Mouse (Mus musculus) CD4-positive helper T cell, adult 2 months (primary cell): Measurements from ENCODE around the gene Ifna11.

Experiments used
- DNase-seq: peaks from one replicate; pipeline ENCODE4 v3.0.0-alpha.2; 2012; ENCODE audit warnings: low read depth, missing footprints, low spot score

The Ifna11 gene

DNA sequence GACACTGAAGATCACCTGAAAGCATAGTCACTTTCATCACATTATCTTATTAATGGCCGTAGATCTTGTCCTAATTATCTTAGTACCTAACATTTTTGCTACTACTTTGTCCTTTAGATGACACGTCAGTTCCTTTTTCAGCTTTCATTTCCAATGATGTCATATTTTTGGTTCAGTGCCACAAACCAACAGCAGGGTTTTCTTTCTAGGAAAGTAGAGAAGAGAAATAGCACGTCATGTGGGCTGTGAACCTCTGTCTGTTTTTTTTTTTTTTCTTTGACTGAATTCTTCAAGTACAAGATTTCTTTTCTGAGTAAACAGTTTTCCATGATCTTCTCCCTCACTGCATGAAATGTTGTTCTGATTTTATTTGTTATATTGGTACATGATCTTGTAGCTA is 20.3 kb downstream of the Ifna11 start:
- no peak for DNase-seq

DNA sequence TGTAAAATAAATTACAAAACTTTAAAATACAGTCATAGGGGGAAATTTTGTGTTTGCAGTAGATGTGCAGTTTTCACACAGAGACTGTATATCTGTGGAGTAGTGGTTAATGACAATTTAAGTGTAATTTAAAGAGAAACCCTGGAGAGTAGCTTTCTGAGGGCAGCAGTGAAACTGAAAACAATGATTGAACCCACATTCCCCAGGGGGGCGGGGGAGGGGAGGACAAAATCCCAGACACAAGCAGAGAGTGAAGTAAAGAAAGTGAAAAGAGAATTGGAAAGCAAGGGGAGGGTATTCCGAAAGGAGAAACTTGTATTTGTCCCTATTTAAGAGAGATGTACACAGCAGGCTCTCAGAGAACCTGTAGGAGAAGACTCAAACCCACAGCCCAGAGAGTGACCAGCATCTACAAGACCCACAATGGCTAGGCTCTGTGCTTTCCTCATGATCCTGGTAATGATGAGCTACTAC is 21.7 kb downstream of the Ifna11 start, which contains the start of gene Ifna4:
TSS of gene Ifna4 (plus strand) at position 424 of the 474 bp plus-strand sequence.
- DNase-seq, result no peak

DNA sequence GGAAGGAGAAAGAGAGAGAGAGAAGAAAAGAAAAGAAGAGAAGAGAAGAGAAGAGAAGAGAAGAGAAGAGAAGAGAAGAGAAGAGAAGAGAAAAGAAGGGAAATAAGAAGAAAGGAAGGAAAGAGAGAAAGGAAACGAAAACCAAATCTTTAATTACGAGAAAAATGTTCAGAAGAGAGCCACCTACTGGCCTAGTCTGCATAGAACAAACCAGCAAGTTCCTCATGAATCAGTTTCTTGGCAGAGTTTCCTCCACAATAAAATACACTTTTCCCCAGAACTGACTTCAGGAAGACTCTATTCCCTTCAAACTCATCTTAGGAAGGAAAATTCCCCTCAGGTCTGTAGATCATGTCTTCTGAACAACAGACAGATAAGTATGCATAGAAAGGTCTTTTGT is 25.6 kb downstream of the Ifna11 start:
- peak; percentile 30 for DNase-seq

DNA sequence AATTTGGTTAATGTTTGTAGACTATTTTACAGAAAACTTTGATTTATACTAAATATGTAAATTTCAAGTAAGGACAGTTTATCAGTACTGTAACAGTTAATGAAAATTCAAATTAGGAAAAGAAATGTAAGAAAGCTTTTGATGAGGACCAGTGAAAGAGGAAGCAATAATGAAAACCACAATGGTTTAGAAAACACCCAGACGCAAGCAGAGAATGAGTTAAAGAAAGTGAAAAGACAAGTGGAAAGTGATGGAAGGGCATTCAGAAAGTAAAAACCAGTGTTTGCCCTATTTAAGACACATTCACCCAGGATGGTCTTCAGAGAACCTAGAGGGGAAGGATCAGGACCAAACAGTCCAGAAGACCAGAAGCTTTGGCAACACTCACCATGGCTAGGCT is 29.9 kb downstream of the Ifna11 start, which contains the start of gene Ifna1:
TSS of gene Ifna1 (plus strand) at position 390 of the 400 bp plus-strand sequence.
- DNase-seq, result no peak

DNA sequence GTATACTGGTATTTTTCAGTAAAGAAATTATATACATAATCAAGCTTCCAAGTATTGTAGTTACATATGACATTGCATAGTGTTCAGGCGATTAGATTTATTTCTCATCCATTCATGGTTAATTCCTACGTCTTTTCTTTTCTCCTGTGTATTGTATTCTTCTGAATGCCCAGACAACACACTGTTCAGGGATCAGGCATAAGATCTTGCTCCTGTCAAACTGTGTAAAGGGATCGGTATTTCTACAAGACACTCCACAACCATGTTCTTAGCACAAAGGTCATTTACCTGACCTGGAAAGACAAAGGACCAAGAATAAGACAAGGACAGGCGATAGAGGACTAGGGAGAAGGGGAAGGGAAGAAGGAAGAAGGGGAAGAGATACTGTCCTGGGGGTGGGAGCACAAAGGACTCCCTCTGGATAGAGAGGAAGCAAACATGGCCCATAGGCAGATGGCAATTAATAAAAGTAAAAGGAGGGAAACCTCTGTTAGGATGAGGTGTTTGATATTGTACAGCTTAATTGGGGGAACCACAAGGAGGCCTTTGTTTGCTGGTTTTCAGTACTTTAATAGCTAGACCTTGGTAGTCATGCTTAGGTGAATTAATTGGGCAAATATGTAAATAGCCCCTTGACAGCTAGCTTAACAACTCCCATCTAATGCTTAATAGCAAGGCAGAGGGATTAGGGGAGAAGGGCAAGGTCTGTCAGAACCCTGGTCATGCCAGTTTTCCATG is 31.4 kb downstream of the Ifna11 start:
- DNase-seq, result no peak

DNA sequence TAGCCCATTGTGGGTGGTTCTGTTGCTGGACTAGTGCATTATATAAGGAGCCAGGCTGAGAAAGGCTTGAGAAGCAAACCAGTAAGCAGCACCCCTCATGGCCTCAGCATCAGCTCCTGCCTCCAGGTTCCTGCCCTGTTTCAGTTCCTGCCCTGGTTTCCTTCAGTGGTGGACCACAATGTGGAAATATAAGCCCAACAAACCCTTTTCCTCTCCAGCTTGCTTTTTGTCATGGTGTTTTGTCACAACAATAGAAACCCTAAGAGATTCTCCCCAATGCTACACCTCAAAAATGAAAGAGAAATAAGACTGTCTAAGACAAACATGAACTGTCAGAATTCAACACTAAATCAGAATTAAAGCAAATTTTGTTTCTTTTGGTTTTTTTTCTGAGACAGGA is 39.5 kb downstream of the Ifna11 start:
- DNase-seq, result no peak

DNA sequence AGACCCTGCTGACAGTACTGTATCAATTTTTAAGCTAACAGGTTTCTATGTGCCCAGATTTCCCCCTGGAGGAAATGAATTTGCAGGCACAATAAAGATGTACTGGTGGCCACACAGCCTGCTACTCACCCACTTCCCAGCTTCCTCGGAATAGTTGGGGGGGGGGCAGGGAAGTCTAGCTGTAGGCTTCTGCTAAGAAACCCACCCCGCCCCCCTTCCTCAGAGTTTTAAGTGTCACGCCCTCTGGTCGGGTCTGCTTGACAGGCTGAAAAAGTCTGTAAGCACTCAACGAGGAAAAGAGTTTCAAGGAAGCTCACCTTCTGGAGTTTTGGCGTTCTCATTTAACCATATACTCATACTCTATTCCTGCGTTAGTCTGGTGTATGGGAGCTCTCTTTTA is 43.5 kb downstream of the Ifna11 start:
- no peak for DNase-seq

DNA sequence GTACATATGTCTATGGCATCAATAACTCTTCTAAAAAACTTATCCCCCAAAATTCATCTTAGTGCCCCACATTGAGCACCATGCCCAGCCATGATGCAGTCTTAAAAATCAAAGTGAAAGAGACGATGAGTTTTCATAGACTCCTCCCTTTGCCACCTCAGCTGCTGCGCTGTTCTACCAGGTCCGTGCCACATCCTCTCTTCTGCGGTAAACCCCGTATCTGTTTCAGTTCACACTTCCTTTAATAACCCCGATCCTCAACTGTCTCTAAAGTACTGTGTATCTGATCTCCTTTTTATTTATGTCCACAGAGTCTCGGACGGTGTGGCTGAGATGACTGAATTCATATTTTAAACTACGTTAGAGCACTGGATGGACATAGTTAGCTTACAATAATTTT is 44.8 kb downstream of the Ifna11 start:
- DNase-seq, result peak; percentile 89

DNA sequence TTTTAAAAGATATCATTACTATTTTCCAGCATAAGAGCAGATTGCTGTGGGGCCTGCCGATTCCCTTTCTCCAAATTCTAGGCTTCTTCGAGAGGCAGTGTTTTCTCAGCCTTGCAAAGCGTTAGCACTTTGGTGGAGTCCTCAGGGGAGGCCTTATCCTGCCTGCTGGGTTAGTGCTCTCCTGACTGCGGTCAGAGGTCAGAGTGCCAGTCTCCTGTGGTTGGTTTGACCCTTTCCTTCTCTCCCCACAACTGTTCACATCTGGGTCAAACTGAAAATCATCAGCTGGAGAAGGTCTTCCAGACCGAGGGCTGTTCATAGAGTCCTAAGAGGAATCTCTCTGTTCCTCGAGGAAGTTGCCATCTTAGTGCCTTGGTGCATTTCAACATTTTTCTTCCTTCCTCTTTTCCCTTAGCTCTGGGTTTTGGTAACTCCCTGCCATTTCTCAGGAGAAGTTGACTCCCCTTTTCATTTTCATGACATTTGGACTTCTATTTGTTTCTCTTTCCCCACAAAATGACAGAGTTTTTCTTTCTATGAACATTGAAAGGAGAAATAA is 45.3 kb downstream of the Ifna11 start:
- DNase-seq, result no peak

DNA sequence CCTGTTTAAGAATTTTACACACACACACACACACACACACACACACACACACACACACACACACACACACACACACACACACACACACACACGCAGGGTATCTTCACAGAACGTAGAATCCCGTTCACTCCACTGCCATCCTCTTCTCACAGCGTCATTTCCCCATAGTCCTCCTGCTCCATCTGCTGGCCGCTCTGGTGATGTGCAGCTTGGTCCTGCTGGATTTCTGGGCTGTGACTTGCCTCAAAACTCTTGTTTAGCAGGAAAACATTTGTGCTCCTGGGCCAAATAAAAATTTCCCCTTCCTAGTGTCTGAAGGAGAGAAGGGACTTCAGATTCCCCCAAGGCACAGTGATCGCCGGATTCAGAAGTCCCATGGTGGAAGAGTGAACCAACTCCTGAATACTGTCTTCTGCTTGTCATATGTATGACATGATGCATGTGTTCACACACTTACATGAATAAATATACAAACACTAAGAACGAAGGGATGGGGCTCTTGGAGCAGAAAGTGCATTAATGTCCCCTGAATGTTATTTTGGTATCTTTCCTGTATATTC is 47.7 kb downstream of the Ifna11 start:
- peak; percentile 85 for DNase-seq

DNA sequence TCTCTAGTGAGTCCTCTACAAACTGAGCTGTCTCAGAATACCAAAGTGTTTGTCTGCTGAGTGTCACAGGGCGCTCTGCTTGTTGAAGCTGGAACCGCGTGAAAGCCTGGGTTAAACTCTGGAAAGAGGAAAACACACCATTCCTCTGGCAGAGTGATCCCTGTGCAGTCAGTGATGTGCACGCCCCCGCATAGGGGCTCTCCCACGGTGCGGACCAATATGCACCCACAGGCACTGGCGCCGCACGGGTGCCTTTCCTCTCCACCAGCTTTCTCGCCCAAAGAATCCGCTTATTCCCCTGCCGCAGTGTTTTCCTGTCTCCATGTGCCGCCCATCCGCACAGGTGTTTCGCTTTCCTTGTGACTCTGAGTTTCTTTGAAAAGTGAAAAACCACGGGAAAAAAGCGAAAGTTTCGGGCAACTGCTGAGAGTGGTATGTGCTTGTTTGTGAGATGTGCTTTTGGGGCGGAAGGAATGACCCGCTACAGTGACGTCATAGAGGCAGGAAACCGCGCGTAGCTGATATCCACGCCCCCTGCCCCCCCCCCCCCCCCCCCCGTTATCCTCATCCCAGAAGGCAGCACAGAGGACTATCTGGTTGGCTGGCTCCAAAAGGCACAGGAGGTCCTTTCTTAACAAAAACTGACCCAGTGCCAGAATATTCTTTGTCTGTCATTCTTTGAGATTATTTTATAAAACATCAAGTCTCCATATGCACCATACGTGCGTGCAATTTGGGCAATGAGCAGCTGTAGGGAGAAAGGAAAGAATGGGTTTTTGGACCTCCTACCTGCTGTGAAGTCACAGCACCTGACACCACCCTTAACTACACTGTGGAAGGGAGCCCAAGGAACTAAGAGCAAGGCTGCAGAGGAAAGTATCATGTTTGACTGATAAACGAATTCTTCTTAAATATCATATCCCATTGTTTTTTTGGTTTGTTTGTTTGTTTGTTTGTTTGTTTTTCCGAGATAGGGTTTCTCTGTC is 48.5 kb downstream of the Ifna11 start:
- DNase-seq, result peak; percentile 86
